Mouse (Mus musculus) brain, embryonic 14.5 days (tissue): ENCODE data around the gene Brd2.

Experiments used
- CTCF ChIP-seq: fragments of 200-500 bp; IDR thresholded peaks from 2 replicates; pipeline ENCODE4 v1.5.1; 2012; ENCODE audit warnings: inconsistent platforms, mild to moderate bottlenecking, moderate library complexity, borderline replicate concordance; ENCODE audit not compliant: insufficient read depth, insufficient read length; ENCODE audit errors: extremely low read depth
- POLR2A ChIP-seq: fragments of 200-500 bp; IDR thresholded peaks from 2 replicates; pipeline ENCODE4 v1.6.1; 2012; ENCODE audit warnings: mild to moderate bottlenecking, inconsistent platforms, borderline replicate concordance; ENCODE audit not compliant: poor library complexity, insufficient read depth, insufficient read length, severe bottlenecking; ENCODE audit errors: extremely low read depth

GRCm38 (mm10) chr17:34143461-34143860 lies 21.0 kb upstream of the Brd2 start:
- TF ChIP-seq POLR2A: no peak
- TF ChIP-seq CTCF: no peak
